Mouse (Mus musculus): ENCODE results near the gene Cd55b. TPM values are rescaled to one million over a fixed set of nuclear protein-coding genes. Genes with fewer than 3 reads are reported as not detected.
"Not testable (repeated sequence)": the region's sequence is repeated elsewhere in the genome, so short reads cannot be mapped to it uniquely, and the experiment has no call there.

Cd55b gene
- total RNA-seq (2015): not detected in 2 replicates
- total RNA-seq (2017): not detected in 2 replicates

DNA sequence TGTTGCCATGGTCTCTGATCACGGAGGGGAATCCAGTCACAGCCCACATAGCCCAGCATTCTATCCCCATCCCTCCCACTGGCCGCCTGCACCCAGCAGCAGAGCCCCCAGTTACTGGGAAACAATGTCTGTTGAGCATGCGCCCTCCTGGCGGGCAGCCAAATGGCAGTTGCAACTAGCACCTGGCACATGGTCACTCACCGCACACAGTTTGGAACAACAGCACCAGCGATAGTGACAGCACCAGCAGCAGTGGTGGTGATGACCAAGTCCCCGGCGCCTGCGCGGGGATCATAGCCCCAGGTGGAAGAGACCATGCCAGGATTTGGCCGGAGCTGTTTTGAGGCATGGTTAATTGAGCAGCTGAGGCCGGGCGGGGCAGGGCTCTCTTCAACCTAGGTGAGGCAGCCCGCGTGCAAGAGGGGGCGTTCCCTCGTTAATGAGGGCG lies at the start of gene Cd55b:
Gene Cd55b, minus strand, starts transcription at position 346 of the 448 bp plus-strand sequence.
- 0 out of 2 replicates have a peak, but pooled peaks have one; percentile 29 for ATAC-seq (replicated peaks; ENCODE audit: poor library complexity)

DNA sequence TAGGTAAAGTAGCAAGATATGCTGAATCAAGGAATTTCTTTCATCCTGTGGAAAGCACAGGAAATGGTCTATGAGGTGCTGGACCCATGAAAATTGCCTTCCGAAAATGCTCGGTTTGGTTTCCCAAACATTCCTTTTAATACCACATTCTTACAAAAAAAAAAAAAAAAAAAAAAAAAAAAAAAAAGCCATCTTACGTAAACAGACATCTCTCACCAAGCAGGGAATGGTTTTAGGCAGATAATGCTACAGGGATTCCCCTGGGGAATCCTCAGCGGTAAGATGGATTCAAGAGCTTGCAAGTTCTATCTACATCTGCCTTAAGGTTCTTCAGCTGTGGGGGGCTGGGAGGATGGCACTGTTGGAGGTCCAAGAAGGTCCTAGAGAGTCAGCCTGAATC lies 47.3 kb upstream of the Cd55b start:
- ATAC-seq (replicated peaks; ENCODE audit: poor library complexity): no peak

- ATAC-seq (replicated peaks; ENCODE audit: poor library complexity): no peak
These were observed 44.6 kb upstream of the Cd55b start for GRCm38 (mm10) chr1:130467453-130467852.

DNA sequence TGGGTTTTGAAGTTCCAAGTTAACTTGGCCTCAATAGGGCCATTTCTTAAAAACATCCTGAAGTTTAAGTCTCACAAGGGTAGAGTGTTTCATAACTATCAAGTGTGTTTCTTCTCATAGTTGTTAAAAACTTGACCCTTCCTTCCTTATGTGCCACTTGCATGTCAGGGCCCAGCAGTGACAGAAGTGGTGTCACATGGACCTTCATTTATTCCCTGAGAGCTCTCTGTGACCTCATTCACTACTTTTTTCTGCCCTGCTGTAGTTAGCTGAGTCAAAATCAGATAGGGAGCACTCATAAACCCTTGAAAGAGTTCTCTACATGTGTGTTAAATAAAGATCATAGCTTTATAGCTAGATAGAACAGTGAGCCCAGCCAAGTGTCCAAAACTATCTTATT lies 41.4 kb upstream of the Cd55b start:
- ATAC-seq (replicated peaks; ENCODE audit: poor library complexity): no peak

DNA sequence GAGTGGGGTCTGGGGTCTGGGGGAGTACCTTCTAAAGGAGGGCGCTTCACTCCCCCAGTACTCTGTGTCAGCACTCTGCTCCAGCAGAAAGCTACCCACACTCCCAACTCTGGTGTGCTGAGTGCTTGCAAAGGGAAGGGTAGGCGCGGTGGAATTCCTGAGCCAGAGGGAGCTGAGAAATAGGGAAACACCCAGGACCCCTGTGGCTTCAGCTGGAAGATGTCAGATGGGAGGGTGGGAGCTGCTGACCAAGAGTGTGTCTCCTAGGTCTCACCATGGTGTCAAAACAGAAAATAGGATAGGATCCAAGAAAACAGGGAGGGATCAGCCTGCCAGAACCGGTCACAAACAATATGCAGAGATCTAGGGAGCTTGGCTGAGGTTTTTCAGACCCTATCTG lies 40.1 kb upstream of the Cd55b start:
- no peak for ATAC-seq (replicated peaks; ENCODE audit: poor library complexity)

GRCm38 (mm10) chr1:130462084-130462861 lies 39.5 kb upstream of the Cd55b start, which contains the start of gene Cd55:
Gene Cd55, minus strand, starts transcription at chr1:130462744.
- peak; percentile 92 for ATAC-seq (replicated peaks; ENCODE audit: poor library complexity)

- ATAC-seq (replicated peaks; ENCODE audit: poor library complexity): no peak
These were observed 32.3 kb upstream of the Cd55b start for GRCm38 (mm10) chr1:130455111-130455510.

GRCm38 (mm10) chr1:130442930-130443329 lies 20.1 kb upstream of the Cd55b start:
- not testable (repeated sequence) for ATAC-seq (replicated peaks; ENCODE audit: poor library complexity)

- ATAC-seq (replicated peaks; ENCODE audit: poor library complexity): no peak
These were observed 8.1 kb upstream of the Cd55b start for GRCm38 (mm10) chr1:130430920-130431319.

- ATAC-seq (replicated peaks; ENCODE audit: poor library complexity): peak; percentile 52
These were observed 5.9 kb upstream of the Cd55b start for GRCm38 (mm10) chr1:130428667-130429066.

- ATAC-seq (replicated peaks; ENCODE audit: poor library complexity): not testable (repeated sequence)
These were observed 4.5 kb upstream of the Cd55b start for GRCm38 (mm10) chr1:130427175-130427853.

DNA sequence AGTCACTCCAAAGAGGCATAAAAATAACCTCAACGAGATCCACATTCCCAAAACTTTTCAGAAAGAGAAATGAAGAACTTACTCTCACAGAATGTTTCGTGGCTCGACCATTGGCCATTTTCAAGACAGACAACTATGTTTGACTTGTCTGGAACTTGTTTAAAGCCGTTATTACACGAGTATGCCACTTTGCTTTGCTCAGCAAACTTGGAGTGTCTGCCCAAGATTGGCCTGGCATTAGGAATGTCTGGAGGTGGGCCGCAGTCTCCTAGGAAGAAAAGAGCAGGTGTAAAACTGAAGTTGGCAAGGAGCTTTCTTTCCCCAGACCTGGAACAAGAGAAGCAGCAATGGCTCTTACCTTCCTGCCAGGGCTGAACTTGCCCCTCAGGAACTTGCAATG lies 776 bp downstream of the Cd55b start:
- ATAC-seq (replicated peaks; ENCODE audit: poor library complexity): peak; percentile 41

DNA sequence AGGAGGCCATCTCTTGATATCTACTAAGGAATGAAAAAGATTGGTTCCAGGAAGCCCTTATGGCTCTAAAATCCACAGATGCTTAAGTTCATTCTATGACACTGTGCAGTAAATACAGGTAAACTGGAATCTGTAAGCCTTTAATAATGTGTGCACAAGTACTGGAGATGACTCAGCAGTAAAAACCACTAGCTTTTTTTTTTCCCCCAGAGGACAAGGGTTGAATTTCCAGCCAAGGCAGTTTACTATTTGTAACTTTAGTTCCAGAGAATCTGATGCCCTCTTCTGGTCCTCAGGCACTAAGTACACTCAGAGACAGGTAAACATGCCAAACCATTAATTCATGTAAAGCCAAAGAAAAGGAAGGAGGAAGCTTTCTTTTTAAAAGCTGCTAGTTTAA lies 25.7 kb downstream of the Cd55b start:
- ATAC-seq (replicated peaks; ENCODE audit: poor library complexity): peak; percentile 83

GRCm38 (mm10) chr1:130387282-130387681 lies 35.5 kb downstream of the Cd55b start:
- not testable (repeated sequence) for ATAC-seq (replicated peaks; ENCODE audit: poor library complexity)

GRCm38 (mm10) chr1:130377726-130378429 lies 44.9 kb downstream of the Cd55b start:
- peak; percentile 58 for ATAC-seq (replicated peaks; ENCODE audit: poor library complexity)

DNA sequence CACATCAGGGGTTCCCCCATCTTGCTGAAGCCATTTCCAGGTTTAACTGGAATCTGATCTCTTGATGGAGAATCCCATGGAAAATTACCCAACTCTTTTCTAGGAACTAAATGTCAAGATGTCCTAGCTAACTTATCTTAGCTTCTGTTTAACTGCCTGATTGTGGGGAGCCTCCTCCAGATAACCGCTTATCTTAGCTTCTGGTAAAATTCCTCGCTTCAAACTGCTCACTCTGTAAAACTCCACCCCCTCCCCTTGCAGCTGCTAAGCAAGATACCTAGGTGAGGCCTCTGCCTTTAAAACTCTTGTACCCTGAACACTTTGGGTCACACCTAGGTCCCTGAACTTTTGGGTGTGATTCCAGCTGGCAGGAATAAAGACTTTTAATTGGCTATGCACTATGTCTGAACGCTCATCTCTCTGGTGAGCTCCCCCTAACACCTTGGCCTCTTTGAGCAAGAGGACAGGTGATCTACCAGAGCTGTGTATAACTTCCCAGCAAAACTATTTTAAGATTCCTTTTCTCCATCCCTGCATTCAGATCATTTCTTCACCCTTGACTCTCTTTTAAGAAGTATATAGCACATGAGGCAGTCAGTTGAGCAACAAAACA lies 48.5 kb downstream of the Cd55b start:
- peak; percentile 52 for ATAC-seq (replicated peaks; ENCODE audit: poor library complexity)

DNA sequence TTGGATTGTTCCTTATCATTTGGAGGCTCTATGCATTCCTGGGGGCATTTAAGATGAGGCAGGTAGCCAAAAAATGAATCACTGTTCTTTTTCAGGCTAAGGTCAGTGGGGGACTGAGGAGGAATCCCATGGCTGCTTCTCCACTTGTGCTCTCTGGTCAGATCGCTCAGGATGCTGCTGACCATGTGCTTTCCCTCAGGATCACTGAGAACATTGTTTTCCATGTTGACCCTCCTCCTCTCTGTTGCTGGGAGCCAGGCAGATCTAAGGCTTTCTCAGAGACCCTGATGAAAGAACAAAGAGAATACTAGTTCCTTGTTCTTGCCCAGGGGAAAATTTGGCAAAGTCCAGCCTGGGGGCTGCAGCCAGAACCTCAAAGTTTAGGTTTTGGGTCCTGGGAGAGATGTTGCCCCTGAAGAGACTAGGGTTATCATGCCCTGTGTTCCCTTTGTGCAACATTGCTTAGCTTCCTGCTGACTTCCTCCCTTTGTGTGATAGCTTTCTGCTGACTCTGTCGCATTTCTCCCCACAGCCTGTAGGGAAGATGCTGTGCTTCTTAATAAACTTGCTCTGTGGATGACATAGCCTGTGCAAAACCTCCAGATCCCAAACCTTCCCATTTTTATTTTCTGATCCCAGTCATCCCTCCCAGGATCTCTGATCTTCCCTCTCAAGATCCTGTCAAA lies 49.3 kb downstream of the Cd55b start:
- ATAC-seq (replicated peaks; ENCODE audit: poor library complexity): peak; percentile 49

GRCm38 (mm10) chr1:130371895-130372528 lies 50.8 kb downstream of the Cd55b start:
- peak; percentile 76 for ATAC-seq (replicated peaks; ENCODE audit: poor library complexity)

DNA sequence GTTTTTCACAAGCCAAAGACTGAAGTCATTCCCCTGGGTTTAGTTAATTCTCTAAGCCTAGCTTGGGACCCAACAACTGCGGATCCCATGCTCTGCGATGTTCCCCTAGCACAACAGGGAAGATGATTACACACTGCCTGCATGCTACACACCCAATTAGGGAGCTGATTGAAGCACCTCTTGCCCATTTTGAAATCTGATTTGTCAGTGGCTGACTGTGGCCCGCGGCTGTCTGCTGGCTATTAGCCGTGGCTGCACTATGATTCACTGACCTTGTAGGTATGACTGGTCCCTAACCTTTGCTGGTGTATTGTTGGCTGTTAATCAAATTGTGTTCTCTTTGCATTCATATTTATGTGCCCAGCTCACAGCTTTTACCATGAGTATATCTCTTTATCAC lies 51.5 kb downstream of the Cd55b start:
- ATAC-seq (replicated peaks; ENCODE audit: poor library complexity): no peak

GRCm38 (mm10) chr1:130350077-130350635 lies 72.7 kb downstream of the Cd55b start:
- ATAC-seq (replicated peaks; ENCODE audit: poor library complexity): peak; percentile 97

Data from megakaryocyte progenitor cell, adult 5-6 weeks (primary cell).